Mouse (Mus musculus) limb, embryonic 12.5 days (tissue): ENCODE data around the gene Cobl. TPM values are rescaled to one million over a fixed set of nuclear protein-coding genes. Genes with fewer than 3 reads are reported as not detected.

ENCODE experiments used
- ATAC-seq: fragments of 200-750 bp; cut with Nextera tagmentation; 2 replicates; pipeline ENCODE4 v1.8.0; 2017; ENCODE audit warnings: low read depth, moderate TSS enrichment; ENCODE audit not compliant: insufficient number of reproducible peaks, insufficient read depth, low FRiP score, low TSS enrichment
- H3K27ac ChIP-seq: fragments of 300-500 bp; sonication (generic); 2 replicates; pipeline ENCODE4 v1.5.1; 2016; ENCODE audit warnings: mild to moderate bottlenecking, moderate library complexity
- H3K27me3 ChIP-seq: fragments of 300-500 bp; sonication (generic); 2 replicates; pipeline ENCODE4 v1.6.1; 2016; ENCODE audit warnings: mild to moderate bottlenecking, moderate library complexity
- H3K36me3 ChIP-seq: fragments of 300-500 bp; sonication (generic); 2 replicates; pipeline ENCODE4 v1.6.1; 2016; ENCODE audit warnings: mild to moderate bottlenecking, moderate library complexity
- H3K4me1 ChIP-seq: fragments of 300-500 bp; sonication (generic); replicated peaks from 2 replicates; pipeline ENCODE4 v1.6.1; 2016
- H3K4me2 ChIP-seq: fragments of 300-500 bp; sonication (generic); 2 replicates; pipeline ENCODE4 v1.6.1; 2016; ENCODE audit warnings: mild to moderate bottlenecking, moderate library complexity
- H3K4me3 ChIP-seq: fragments of 300-500 bp; sonication (generic); replicated peaks from 2 replicates; pipeline ENCODE4 v1.5.1; 2016; ENCODE audit warnings: mild to moderate bottlenecking
- H3K9ac ChIP-seq: fragments of 300-500 bp; sonication (generic); replicated peaks from 2 replicates; pipeline ENCODE4 v1.6.1; 2016; ENCODE audit warnings: mild to moderate bottlenecking, moderate library complexity
- H3K9me3 ChIP-seq: fragments of 300-500 bp; sonication (generic); 2 replicates; pipeline ENCODE4 v1.6.1; 2016; ENCODE audit warnings: mild to moderate bottlenecking, moderate library complexity
- WGBS: fragments of 180-500 bp; shearing (Covaris S2); methylation state at CpG from one replicate; pipeline ENCODE4 v1.1.7; 2016; 5-methylcytosine and 5-hydroxymethylcytosine counted together
- polyA plus RNA-seq: library from polyadenylated mRNA; unstranded; fragments of >200 nt; fragmentation: Nextera tagmentation; extraction: Ambion mirVana; gene quantifications from 2 replicates; pipeline ENCODE4 v1.2.1, GENCODE M21; 2016

Gene Cobl
- polyA plus RNA-seq, 1 experiment from 2014 or later, result 3.1 TPM

DNA sequence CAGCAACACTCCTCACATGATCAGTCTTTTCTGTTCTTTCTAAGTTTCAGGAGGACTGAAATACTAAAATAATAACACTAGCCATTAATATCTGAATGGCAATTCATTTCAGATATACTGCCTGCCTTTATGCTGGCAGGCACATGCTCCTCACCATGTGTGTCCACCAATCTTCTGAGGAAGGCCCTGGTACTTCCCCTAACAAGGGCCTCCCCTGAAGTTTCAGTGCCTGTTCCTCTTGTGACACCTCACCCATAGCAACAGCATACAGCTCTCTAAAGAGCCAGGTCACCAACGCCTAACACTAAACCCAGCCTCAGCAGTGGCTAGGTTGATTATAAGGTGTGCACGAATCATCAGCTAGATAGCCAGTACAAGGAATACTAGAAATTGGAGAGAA is 20.5 kb downstream of the Cobl start:
- peak overlapping the region; percentile 7; the same call in 1 of the 2 replicates for H3K27ac ChIP-seq
- H3K4me3 ChIP-seq, result no peak overlapping the region
- 83% methylated on average over 2 of the region's 2 CpGs for WGBS
- no peak overlapping the region for H3K4me2 ChIP-seq
- H3K9me3 ChIP-seq, result no peaks in the 10 kb centered on the region
- no peak overlapping the region for H3K9ac ChIP-seq
- ATAC-seq, result no peak
- H3K4me1 ChIP-seq, result peaks cover 7% of the 10 kb centered on the region
- no peaks in the 10 kb centered on the region for H3K36me3 ChIP-seq
- no peaks in the 10 kb centered on the region for H3K27me3 ChIP-seq

DNA sequence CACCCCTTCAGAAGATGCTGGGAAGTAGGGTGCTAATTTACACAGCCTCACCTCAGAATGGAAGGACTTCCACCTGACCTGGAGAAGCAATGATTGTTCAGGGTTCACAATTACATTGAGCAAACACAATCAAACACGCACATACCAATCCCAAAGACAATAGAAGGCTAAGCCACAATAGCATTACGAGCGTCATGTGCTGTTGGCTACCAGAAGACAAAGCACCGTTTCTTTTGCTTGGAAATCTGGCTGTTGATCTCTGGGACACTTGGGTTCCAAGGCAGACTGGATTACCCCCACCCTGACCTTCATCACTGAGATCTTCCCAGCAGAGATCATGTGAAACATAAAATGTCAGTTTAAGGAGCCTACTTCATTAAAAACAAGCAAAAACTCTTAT is 21.1 kb downstream of the Cobl start:
- H3K4me2 ChIP-seq, result no peak overlapping the region
- peaks cover 7% of the 10 kb centered on the region for H3K4me1 ChIP-seq
- no peaks in the 10 kb centered on the region for H3K9me3 ChIP-seq
- H3K27ac ChIP-seq, result no peak overlapping the region
- no peaks in the 10 kb centered on the region for H3K27me3 ChIP-seq
- H3K4me3 ChIP-seq, result no peak overlapping the region
- H3K9ac ChIP-seq, result no peak overlapping the region
- WGBS, result 81% methylated on average over 4 of the region's 4 CpGs
- no peaks in the 10 kb centered on the region for H3K36me3 ChIP-seq
- no peak for ATAC-seq

DNA sequence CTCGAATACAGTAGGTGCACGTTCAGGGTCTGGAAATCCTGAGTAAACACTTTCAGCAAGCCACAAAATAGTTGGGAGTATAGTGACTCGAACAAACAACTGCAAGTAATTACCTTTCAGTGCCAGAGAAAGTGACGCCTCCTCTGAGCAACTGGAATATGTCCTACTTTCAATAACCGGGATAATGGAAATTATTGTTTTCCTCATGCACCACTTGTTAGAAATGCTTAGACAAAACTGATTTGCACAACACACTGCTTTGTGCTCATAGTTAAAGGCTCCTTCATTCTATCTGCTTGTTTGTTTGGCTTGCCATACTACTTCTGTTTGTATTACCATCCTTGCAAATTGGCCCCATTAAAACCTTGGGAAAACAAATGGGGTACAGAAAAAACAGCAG is 21.6 kb downstream of the Cobl start:
- Histone ChIP-seq H3K4me1 (peaks cover 7% of the 10 kb centered on the region), H3K36me3 (no peaks in the 10 kb centered on the region), H3K9ac (no peak overlapping the region), H3K27ac (no peak overlapping the region), H3K27me3 (no peaks in the 10 kb centered on the region), H3K9me3 (no peaks in the 10 kb centered on the region), H3K4me2 (no peak overlapping the region), H3K4me3 (no peak overlapping the region)
- WGBS, result 64% methylated on average over 5 of the region's 5 CpGs
- ATAC-seq, result no peak

DNA sequence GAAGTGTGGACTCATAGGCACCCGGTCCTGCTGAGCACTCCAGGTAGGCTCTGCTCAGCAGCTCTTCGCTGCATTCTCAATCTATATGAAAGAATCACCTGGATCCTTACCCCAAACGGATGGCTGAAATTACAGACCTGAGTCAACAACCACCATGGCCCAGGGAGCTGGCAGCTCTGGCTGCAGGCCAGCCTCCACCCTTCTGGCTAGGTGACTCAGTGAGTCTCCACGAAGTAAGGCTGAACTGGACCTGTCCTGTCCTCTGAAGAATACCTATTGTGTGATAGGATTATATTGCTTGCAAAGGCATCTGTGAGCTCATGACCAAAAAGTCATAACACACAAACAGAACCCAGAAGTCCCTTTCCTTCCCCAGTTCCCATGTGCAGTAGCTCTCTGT is 22.5 kb downstream of the Cobl start:
- peaks cover 7% of the 10 kb centered on the region for H3K4me1 ChIP-seq
- no peak overlapping the region for H3K27ac ChIP-seq
- no peak overlapping the region for H3K9ac ChIP-seq
- H3K4me2 ChIP-seq, result no peak overlapping the region
- no peaks in the 10 kb centered on the region for H3K9me3 ChIP-seq
- H3K27me3 ChIP-seq, result no peaks in the 10 kb centered on the region
- no peaks in the 10 kb centered on the region for H3K36me3 ChIP-seq
- no peak for ATAC-seq
- 80% methylated on average over 4 of the region's 4 CpGs for WGBS
- no peak overlapping the region for H3K4me3 ChIP-seq

DNA sequence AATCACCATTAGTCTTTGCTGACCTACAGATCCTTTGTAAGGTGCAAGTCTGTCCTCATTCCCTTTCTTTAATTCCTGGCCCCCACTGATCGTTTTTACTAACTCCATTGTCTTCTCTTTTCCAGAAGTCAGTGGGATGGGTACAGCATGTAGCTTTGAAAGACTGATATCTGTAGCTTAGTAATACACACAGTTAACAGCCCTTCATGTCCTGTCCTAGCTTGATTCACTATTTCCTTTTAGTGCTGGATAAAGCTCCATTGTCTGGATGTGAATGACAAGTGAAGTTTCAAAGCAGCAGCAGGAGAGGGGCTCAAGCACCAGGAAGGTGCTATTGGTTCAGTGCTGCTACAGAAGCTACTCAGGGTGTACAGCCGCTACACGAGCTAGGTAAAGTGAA is 28.9 kb downstream of the Cobl start:
- Histone ChIP-seq H3K27ac (no peak overlapping the region), H3K36me3 (no peaks in the 10 kb centered on the region), H3K9me3 (no peaks in the 10 kb centered on the region), H3K4me2 (no peak overlapping the region), H3K4me3 (no peak overlapping the region), H3K9ac (no peak overlapping the region), H3K27me3 (no peaks in the 10 kb centered on the region), H3K4me1 (0 out of 2 replicates have a peak, but pooled peaks cover 3% of the 10 kb centered on the region)
- no peak for ATAC-seq
- 87% methylated on average over 3 of the region's 3 CpGs for WGBS

DNA sequence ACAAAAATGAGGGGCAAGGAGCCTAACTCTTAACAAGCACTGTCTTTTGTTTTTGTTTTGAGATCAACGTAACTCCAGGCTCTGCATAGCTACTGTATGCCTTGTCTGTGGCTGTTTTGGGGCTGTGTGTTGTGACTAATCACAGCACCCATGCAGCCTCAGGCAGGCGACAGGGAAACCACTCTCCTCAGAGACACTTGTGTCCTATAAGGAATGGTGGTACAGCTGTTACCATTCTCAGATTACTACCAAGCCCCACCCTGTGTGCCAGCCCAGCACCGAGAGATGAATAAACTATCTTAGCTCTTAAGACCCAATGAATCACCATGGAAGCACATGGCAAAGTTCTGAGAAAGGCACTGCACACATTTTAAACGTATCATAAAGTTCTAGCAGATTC is 29.7 kb downstream of the Cobl start:
- Histone ChIP-seq H3K9ac (no peak overlapping the region), H3K27ac (no peak overlapping the region), H3K27me3 (no peaks in the 10 kb centered on the region), H3K4me3 (no peak overlapping the region), H3K36me3 (no peaks in the 10 kb centered on the region), H3K4me1 (0 out of 2 replicates have a peak, but pooled peaks cover 7% of the 10 kb centered on the region), H3K9me3 (no peaks in the 10 kb centered on the region), H3K4me2 (no peak overlapping the region)
- WGBS, result 49% methylated on average over 4 of the region's 4 CpGs
- ATAC-seq, result 0 out of 2 replicates have a peak, but pooled peaks have one; percentile 63

DNA sequence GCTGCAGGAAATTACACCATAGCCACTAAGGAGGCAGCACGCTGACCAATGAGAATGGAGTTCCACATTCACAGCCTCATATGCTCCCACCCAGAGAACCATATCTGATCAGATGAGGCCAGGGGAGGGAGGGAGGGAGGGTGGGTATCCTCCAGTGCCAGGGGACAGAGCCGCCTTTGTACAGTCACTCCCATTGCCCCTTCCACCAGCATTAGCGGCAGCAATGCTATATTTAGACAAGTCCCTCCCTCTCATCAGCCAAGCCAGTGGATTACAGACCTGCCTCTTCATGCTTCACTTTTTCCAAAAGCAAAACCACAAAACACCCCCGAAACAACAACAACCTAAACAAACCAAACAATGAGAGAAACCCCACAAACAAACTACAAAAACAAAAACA is 30.2 kb downstream of the Cobl start:
- Histone ChIP-seq H3K9me3 (no peaks in the 10 kb centered on the region), H3K4me1 (0 out of 2 replicates have a peak, but pooled peaks cover 8% of the 10 kb centered on the region), H3K9ac (no peak overlapping the region), H3K4me3 (no peak overlapping the region), H3K27me3 (no peaks in the 10 kb centered on the region), H3K36me3 (no peaks in the 10 kb centered on the region), H3K27ac (no peak overlapping the region), H3K4me2 (no peak overlapping the region)
- peak; percentile 74; the same call in 1 of the 2 replicates for ATAC-seq
- WGBS, result 67% methylated on average over 4 of the region's 4 CpGs

DNA sequence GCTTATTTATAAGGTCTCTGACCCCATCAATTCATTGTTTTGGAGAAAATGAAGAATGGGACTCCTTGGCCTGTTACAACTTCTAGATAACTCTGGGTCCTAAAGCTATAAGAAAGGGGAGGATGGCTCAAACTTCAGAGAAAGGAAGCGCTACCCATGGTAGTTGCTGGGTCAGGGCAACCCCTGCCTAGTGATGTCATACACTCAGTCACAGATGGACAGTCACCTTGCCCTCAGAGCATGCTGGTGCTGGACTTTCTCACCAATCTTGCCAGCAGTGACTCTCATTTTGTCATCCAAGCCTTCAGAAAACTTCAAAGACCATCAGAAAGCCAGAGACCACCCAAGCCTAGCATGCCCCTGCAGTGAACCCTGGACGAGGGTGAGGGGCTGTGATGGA is 32.8 kb downstream of the Cobl start:
- 67% methylated on average over 2 of the region's 2 CpGs for WGBS
- 0 out of 2 replicates have a peak, but pooled peaks cover 8% of the 10 kb centered on the region for H3K4me1 ChIP-seq
- no peak overlapping the region for H3K27ac ChIP-seq

DNA sequence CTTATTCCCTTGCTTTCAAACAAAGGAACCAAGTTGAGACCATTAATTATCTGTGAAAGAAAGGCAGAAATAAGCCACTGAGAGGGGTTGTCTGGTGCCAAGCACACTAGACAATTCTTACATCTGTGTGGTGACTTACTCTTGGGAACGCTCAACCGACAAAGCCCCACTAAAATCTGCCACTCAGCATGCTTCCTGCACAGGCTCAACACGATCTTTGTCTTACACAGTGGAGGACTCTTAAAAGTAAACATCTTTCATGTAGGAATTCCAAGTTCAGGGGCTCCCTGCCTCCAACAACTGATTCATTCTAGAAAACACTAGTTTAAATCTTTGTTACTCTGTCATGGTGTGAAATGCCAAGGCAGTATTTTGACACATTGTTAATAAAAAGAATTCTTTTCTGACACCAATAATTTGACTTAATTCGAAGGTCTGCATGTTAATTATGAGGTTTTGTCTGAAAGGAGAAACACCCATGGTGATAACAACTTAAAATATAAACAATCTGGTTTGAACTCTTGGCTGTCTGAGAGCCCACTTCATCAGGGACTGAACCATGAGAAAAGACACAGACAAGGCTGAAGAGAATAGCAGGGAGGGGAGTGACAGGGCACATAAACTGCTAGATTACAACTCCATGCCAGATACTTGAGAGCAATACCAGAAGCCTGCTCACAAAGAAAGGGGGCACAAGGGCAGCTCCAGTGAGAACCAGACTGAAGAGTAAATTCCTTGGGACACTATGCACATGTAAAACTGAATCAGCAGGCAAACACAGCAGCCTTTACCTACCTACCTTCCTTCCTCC is 34.3 kb downstream of the Cobl start:
- Histone ChIP-seq H3K9ac (no peak overlapping the region), H3K27me3 (no peaks in the 10 kb centered on the region), H3K9me3 (no peaks in the 10 kb centered on the region), H3K27ac (no peak overlapping the region), H3K4me3 (no peak overlapping the region), H3K4me1 (0 out of 2 replicates have a peak, but pooled peaks cover 8% of the 10 kb centered on the region), H3K36me3 (no peaks in the 10 kb centered on the region), H3K4me2 (no peak overlapping the region)
- no peak for ATAC-seq
- WGBS, result 48% methylated on average over 4 of the region's 4 CpGs

More for the DNA sequence above, 32.8 kb downstream of the Cobl start:
- H3K27me3 ChIP-seq, result no peaks in the 10 kb centered on the region
- H3K9ac ChIP-seq, result no peak overlapping the region
- H3K4me2 ChIP-seq, result no peak overlapping the region
- ATAC-seq, result no peak
- H3K36me3 ChIP-seq, result no peaks in the 10 kb centered on the region
- H3K9me3 ChIP-seq, result no peaks in the 10 kb centered on the region
- no peak overlapping the region for H3K4me3 ChIP-seq

DNA sequence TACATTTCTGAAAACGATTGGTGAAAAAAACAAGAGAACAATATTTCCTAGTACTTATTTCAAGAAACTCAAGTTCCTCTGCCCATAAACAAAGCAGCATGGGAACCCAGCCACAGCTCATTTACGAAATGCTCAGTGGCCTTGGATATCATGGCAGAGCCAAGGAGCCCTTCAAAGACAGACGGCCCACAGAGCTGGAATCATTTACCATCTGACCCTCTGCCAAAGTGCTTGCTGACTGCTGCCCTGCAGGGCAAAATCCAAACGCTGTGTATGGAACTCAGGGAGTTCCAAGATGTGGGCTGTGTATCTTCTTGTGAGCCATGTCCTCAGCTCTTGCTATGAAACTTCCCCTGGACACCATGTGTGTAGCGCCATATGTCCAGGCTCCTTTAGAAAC is 38.0 kb downstream of the Cobl start:
- H3K4me3 ChIP-seq, result no peak overlapping the region

DNA sequence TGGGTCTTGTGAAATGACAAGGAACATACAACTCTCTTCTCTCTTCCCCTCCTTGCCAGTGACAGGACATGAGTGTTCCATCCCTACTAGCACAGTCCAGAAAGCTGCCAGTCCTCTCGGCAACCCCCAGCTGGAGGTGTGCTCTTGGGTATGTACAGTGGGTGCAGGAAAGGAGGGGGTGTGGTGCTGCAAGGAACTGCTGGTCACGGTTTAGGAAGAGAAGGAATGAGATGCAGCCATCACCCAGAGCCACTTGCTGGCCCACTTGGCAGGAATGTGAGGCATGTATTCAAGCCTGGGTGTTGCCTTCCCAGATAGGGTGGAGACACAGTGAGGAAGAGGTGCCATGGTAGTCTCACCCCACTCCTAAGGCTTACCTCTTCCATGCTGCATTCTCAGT is 40.6 kb downstream of the Cobl start:
- Histone ChIP-seq H3K27me3 (no peaks in the 10 kb centered on the region), H3K4me1 (no peaks in the 10 kb centered on the region), H3K36me3 (no peaks in the 10 kb centered on the region), H3K4me2 (no peak overlapping the region), H3K4me3 (no peak overlapping the region), H3K9me3 (no peaks in the 10 kb centered on the region), H3K27ac (no peak overlapping the region), H3K9ac (no peak overlapping the region)
- no peak for ATAC-seq
- 86% methylated on average over 2 of the region's 2 CpGs for WGBS

More for the DNA sequence above, 38.0 kb downstream of the Cobl start:
- Histone ChIP-seq H3K9ac (no peak overlapping the region), H3K27ac (no peak overlapping the region), H3K27me3 (no peaks in the 10 kb centered on the region), H3K4me1 (0 out of 2 replicates have a peak, but pooled peaks cover 5% of the 10 kb centered on the region), H3K36me3 (no peaks in the 10 kb centered on the region), H3K9me3 (no peaks in the 10 kb centered on the region), H3K4me2 (no peak overlapping the region)
- no peak for ATAC-seq
- WGBS, result 69% methylated on average over 5 of the region's 5 CpGs

DNA sequence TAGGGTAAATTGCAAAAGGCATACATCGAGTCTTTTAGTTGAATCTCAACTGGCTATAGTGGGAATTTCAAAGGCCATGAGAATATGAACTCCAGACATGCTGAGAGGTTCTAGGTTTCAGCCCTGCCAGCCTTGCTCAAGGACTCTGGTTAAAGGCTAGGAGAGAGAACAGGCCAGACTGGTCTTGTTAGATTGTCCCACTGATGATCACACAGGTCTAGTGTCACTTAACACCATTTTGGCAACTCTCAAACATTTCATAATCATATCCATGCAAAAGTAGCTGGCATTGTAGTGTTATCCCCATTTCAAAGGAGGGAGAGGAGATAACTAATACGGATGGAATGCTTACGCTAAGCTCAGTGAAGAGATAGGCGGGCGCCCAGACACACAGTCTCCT is 43.6 kb downstream of the Cobl start:
- ATAC-seq, result no peak
- 88% methylated on average over 5 of the region's 5 CpGs for WGBS

More for the DNA sequence above, 43.6 kb downstream of the Cobl start:
- Histone ChIP-seq H3K36me3 (no peaks in the 10 kb centered on the region), H3K9ac (no peak overlapping the region), H3K4me2 (no peak overlapping the region), H3K4me1 (no peaks in the 10 kb centered on the region), H3K4me3 (no peak overlapping the region), H3K27ac (no peak overlapping the region), H3K27me3 (no peaks in the 10 kb centered on the region), H3K9me3 (no peaks in the 10 kb centered on the region)
